Mouse (Mus musculus) hindbrain, embryonic 11.5 days (tissue): Measurements from ENCODE around the gene Mdm2. TPM values are rescaled to one million over a fixed set of nuclear protein-coding genes. Genes with fewer than 3 reads are reported as not detected.

Experiments
- ATAC-seq: fragments of 200-750 bp; cut with Nextera tagmentation; 2 replicates; pipeline ENCODE4 v1.8.0; 2017; ENCODE audit warnings: mild to moderate bottlenecking, moderate TSS enrichment, moderate library complexity; ENCODE audit not compliant: low FRiP score
- DNase-seq: peaks from one replicate; pipeline ENCODE4 v3.0.0-alpha.2; 2015; ENCODE audit warnings: low spot score
- H3K27ac ChIP-seq: fragments of 300-500 bp; sonication (generic); 2 replicates; pipeline ENCODE4 v1.5.1; 2014; ENCODE audit warnings: mild to moderate bottlenecking, low read depth, low read length
- H3K27me3 ChIP-seq: fragments of 300-500 bp; sonication (generic); 2 replicates; pipeline ENCODE4 v1.6.1; 2014; ENCODE audit warnings: mild to moderate bottlenecking, low read length, moderate library complexity, mixed read lengths; ENCODE audit not compliant: control insufficient read depth, insufficient read depth
- H3K36me3 ChIP-seq: fragments of 300-500 bp; sonication (generic); 2 replicates; pipeline ENCODE4 v1.6.1; 2014; ENCODE audit warnings: mild to moderate bottlenecking, low read length, moderate library complexity, mixed read lengths; ENCODE audit not compliant: control insufficient read depth, insufficient read depth
- H3K4me1 ChIP-seq: fragments of 300-500 bp; sonication (generic); replicated peaks from 2 replicates; pipeline ENCODE4 v1.6.1; 2014; ENCODE audit warnings: low read length, mixed read lengths; ENCODE audit not compliant: control insufficient read depth, insufficient read depth
- H3K4me2 ChIP-seq: fragments of 300-500 bp; sonication (generic); replicated peaks from 2 replicates; pipeline ENCODE4 v1.6.1; 2014; ENCODE audit warnings: mild to moderate bottlenecking, low read depth, low read length
- H3K4me3 ChIP-seq: fragments of 300-500 bp; sonication (generic); 2 replicates; pipeline ENCODE4 v1.5.1; 2014; ENCODE audit warnings: low read depth, low read length
- H3K9ac ChIP-seq: fragments of 300-500 bp; sonication (generic); 2 replicates; pipeline ENCODE4 v1.6.1; 2014; ENCODE audit warnings: low read depth, low read length
- H3K9me3 ChIP-seq: fragments of 300-500 bp; sonication (generic); 2 replicates; pipeline ENCODE4 v1.6.1; 2016; ENCODE audit warnings: low read length; ENCODE audit not compliant: control insufficient read depth
- WGBS: fragments of 180-500 bp; shearing (Covaris S2); extraction: QIAGEN DNeasy Blood & Tissue Kit; methylation state at CpG from one replicate; pipeline ENCODE4 v1.1.7; 2014; 5-methylcytosine and 5-hydroxymethylcytosine counted together
- polyA plus RNA-seq: library from polyadenylated mRNA; unstranded; fragments of >200 nt; fragmentation: Nextera tagmentation; extraction: Ambion mirVana; gene quantifications from 2 replicates; pipeline ENCODE4 v1.2.1, GENCODE M21; 2014

Mdm2 gene
- polyA plus RNA-seq, 1 experiment from 2014 or later, result 87.8 TPM

DNA sequence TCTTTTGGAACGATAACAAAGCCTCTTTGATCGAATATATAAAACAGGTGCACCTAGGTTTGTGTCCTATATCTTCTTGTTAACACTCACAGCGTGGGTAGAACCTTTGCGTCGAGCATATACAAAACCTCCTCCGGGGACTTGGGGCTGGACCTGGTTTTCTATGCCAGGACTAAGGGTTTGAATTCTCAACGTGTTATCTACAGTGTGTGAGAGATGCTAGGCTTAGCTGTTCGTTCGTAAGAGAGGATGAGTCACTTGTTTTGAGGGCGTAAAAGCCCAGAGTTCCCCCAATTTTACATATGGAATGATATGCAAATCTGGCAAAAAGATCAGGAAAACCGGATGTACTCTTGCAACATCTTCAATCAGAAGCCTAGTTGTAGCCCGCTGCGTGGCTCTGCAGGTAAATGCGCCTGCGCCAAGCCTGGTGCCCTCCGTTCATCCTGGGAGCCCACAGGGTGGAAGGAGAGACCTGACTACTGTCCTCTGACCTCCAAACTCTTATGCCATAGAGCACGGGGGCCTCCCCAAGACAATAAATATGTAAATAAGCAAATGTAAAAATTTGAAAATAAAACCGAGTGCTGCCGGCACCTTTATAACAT lies 34.4 kb downstream of the Mdm2 start:
- DNase-seq, result peak; percentile 49
- WGBS, result 42% methylated on average over 19 of the region's 19 CpGs
- peak; percentile 61; the same call in 1 of the 2 replicates for ATAC-seq

DNA sequence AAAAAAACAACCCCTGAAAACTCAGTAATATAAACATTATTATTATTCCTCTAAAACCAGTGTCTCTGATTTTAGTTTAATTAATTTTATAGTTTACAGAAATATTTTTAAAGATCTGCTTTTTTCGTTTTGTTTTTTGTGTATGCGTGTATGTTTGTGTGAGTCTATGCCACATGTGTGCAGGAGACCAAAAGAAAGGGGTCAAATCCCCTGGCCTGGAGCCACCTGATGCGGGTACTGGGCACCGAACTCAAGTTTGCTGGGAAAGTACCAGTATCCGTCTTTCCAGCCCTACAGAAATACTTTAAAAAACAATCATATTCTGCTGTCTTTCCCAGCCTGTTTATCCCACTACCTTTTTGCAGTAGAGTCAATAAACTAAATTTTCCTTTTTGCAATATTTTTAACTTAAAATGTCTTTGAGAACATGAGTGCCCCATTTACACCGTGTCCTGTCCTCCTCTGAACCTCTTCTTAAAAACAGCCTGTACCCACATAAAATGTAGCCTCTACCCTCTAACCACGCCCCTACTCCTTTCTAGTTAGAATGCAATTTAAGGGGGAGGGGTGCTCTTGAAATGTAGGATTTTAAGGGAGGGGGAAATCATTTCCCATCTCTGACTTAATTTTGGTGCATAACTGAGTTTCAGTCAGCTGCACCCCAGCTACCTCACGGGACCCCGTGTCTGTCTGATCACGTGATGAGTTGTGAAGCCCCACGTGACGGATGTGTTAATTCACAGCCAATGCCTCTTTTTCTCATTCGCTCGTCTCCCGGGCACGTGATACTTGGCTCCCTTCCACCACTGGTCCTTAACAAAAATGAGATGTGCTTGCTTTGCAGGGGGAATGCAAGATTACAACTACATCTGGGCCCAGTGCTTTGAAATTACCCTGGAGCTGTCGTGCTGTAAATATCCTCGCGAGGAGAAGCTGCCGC lies 35.2 kb downstream of the Mdm2 start:
- 43% methylated on average over 20 of the region's 20 CpGs for WGBS
- H3K36me3 ChIP-seq, result no peaks in the 10 kb centered on the region
- peak; percentile 87 for ATAC-seq
- H3K9ac ChIP-seq, result peak overlapping the region; percentile 47; the same call in 1 of the 2 replicates
- no peak overlapping the region for H3K27ac ChIP-seq
- peak overlapping the region; percentile 27 for H3K4me3 ChIP-seq
- no peaks in the 10 kb centered on the region for H3K9me3 ChIP-seq
- H3K4me1 ChIP-seq, result no peaks in the 10 kb centered on the region
- peak overlapping the region; percentile 49 for H3K4me2 ChIP-seq
- DNase-seq, result peak; percentile 82
- H3K27me3 ChIP-seq, result no peaks in the 10 kb centered on the region

More for the DNA sequence above, 34.4 kb downstream of the Mdm2 start:
- H3K27me3 ChIP-seq, result no peaks in the 10 kb centered on the region
- no peaks in the 10 kb centered on the region for H3K36me3 ChIP-seq
- no peaks in the 10 kb centered on the region for H3K9me3 ChIP-seq
- no peak overlapping the region for H3K27ac ChIP-seq
- peak overlapping the region; percentile 49 for H3K4me2 ChIP-seq
- peak overlapping the region; percentile 47; the same call in 1 of the 2 replicates for H3K9ac ChIP-seq
- H3K4me3 ChIP-seq, result peak overlapping the region; percentile 27
- H3K4me1 ChIP-seq, result no peaks in the 10 kb centered on the region

DNA sequence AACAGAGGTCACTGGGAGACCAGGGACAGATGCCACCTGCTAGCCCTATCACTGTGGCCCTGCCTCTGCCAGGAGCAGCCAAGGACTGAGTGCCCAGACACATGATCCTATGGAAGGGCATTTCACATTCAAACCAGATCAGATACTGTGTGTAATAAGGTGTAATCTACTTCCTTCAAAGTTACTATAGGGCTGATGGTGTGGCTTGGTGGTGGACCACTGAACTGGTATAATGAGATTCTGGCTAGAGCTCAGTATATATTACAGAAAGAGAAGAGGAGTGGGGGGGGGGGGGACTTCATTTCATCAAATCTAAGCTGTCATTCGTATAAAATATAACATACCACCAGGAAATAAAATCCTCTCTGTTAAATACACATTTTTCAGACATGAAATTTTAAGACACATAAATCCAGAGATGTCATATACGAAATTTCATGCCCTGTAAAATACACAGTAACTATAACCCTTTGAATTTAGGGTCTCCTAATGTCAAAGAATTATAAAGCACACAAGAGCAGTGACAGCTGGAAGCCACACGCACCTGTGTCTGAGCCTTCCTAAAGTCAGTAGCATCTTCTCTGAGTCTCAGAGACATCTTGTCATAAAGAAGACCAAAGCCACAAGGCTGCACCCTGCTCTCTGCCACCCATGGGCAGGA lies 36.1 kb downstream of the Mdm2 start:
- ATAC-seq (no peak), DNase-seq (no peak)
- Histone ChIP-seq H3K9me3 (no peaks in the 10 kb centered on the region), H3K9ac (no peak overlapping the region), H3K4me2 (no peak overlapping the region), H3K36me3 (no peaks in the 10 kb centered on the region), H3K27ac (no peak overlapping the region), H3K4me1 (no peaks in the 10 kb centered on the region), H3K4me3 (no peak overlapping the region), H3K27me3 (no peaks in the 10 kb centered on the region)
- WGBS, result 81% methylated on average over 3 of the region's 3 CpGs

DNA sequence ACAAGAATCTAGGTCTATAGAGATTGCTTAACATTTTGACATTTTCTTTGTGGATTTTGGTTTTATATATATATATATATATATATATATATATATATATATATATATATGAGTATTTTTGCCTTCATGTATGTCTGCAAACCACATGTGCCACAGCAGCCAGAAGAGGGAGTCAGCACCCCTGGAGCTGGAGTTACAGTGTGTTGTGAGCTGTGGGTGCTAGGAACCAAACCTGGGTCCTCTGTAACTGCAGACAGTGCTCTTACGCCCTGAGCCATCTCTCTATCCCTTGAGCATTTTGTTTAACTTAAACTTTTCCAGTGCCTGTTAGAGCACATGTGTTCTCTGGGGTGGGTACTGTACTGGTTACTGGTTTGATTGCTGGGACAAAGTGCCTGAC lies 36.6 kb downstream of the Mdm2 start:
- H3K4me1 ChIP-seq, result no peaks in the 10 kb centered on the region
- 100% methylated on average over 1 of the region's 1 CpGs for WGBS

DNA sequence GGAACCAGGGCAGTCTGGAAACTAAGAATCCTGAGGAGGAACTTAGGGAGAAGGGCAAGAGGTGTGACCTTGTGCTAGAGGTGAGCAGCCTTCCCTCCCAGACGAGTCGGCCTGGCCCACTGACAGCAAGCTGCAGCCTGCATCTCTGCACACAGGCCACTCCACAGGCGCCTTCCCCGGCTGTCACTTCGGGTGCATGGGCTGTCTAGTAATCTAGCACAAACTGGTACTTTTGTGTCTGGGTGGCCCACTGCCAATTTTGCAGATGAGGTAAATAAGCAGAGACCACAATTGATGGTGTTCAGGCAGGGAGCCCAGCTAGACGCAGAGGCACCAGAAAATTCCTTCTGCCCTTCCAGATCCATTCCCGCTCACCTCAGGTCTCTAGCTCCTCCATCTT lies 37.9 kb downstream of the Mdm2 start:
- no peaks in the 10 kb centered on the region for H3K36me3 ChIP-seq
- no peaks in the 10 kb centered on the region for H3K9me3 ChIP-seq
- no peaks in the 10 kb centered on the region for H3K27me3 ChIP-seq
- H3K4me1 ChIP-seq, result no peaks in the 10 kb centered on the region
- H3K4me3 ChIP-seq, result no peak overlapping the region
- ATAC-seq, result no peak
- DNase-seq, result no peak
- H3K9ac ChIP-seq, result no peak overlapping the region
- H3K4me2 ChIP-seq, result no peak overlapping the region
- WGBS, result 80% methylated on average over 7 of the region's 7 CpGs
- no peak overlapping the region for H3K27ac ChIP-seq

More for the DNA sequence above, 36.6 kb downstream of the Mdm2 start:
- ATAC-seq (no peak), DNase-seq (no peak)
- no peak overlapping the region for H3K9ac ChIP-seq
- H3K27ac ChIP-seq, result no peak overlapping the region
- no peak overlapping the region for H3K4me2 ChIP-seq
- H3K36me3 ChIP-seq, result no peaks in the 10 kb centered on the region
- no peaks in the 10 kb centered on the region for H3K27me3 ChIP-seq
- H3K4me3 ChIP-seq, result no peak overlapping the region
- no peaks in the 10 kb centered on the region for H3K9me3 ChIP-seq

DNA sequence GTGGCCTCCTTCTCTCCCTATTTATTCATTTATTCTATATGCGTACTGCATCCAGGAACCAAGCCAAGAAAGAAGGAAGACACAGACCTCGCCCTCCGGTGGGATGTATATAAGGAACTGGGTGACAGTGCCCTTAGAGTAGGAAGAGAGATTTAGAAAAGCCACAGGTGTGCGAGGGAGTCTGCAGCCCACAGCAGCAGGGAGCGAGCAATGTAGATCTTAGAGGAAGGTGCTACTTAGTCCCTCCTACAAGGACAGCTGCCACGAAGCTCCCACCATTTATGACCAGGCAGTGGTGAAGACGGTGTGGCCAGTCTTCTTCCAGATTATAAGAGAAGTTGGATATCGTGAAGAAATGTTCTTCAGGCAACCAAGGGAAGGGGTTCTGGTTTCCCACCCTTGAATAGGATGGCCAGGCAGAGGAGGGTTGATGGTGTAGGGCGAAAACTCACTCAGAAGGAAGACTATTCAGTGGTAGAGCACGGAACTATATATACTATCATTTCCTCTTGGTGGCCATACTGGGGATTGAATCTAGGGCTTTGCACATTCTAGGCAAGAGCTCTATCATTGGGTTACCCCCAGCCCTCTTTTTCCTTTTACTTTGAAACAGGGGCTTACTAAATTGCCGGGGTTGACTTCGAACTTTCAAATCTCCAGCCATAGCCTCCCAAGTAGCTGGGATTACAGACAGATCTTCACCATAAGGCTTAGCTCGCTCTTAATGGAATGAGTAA lies 38.5 kb downstream of the Mdm2 start:
- DNase-seq, result no peak
- Histone ChIP-seq H3K4me1 (no peaks in the 10 kb centered on the region), H3K27ac (no peak overlapping the region), H3K36me3 (no peaks in the 10 kb centered on the region), H3K27me3 (no peaks in the 10 kb centered on the region), H3K4me2 (no peak overlapping the region), H3K9me3 (no peaks in the 10 kb centered on the region), H3K9ac (no peak overlapping the region), H3K4me3 (no peak overlapping the region)
- WGBS, result 88% methylated on average over 13 of the region's 13 CpGs
- no peak for ATAC-seq

DNA sequence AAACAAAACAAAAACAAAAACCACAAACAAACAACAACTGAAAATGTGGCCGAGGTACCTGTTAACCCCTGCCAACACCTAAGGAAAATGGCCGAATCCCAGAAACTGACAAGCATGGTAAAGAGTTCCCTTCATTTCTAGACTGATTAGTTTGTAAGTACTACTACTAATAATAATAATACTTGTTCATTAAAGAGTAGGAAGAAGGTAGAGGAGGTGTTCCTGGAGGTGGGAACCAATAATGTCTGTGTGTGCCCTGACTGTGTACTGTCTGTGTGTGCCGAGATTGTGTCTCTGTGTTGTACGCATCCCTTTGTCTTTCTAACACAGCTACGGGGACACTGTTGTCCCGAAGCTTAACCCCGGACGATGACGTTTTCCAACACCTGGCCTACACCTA lies 39.3 kb downstream of the Mdm2 start:
- WGBS, result 83% methylated on average over 9 of the region's 9 CpGs
- DNase-seq, result no peak
- no peaks in the 10 kb centered on the region for H3K9me3 ChIP-seq
- H3K36me3 ChIP-seq, result no peaks in the 10 kb centered on the region
- no peaks in the 10 kb centered on the region for H3K27me3 ChIP-seq
- H3K27ac ChIP-seq, result no peak overlapping the region
- no peaks in the 10 kb centered on the region for H3K4me1 ChIP-seq
- H3K9ac ChIP-seq, result no peak overlapping the region
- no peak for ATAC-seq
- H3K4me3 ChIP-seq, result no peak overlapping the region
- no peak overlapping the region for H3K4me2 ChIP-seq

DNA sequence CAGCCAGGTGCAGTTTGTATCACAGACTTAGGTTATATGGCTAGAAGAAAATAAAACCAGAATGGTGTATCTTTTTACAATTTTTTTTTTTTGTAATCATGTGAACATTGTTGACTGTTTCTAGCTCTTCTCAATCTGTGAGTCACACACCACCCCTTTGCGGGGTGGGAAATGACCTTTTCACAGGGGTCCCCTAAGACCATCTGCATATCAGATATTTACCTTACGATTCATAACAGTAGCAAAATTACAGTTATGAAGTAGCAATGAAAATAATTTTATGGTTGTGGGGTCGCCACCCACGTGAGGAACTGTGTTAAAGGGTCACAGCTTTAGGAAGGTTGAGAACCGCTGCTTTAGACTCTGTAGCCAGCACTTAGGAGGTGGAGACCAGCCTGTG lies 39.8 kb downstream of the Mdm2 start:
- H3K9me3 ChIP-seq, result no peaks in the 10 kb centered on the region
- no peak overlapping the region for H3K27ac ChIP-seq
- no peak for DNase-seq
- H3K4me3 ChIP-seq, result no peak overlapping the region
- H3K27me3 ChIP-seq, result no peaks in the 10 kb centered on the region
- 86% methylated on average over 5 of the region's 5 CpGs for WGBS
- H3K4me1 ChIP-seq, result no peaks in the 10 kb centered on the region
- H3K36me3 ChIP-seq, result no peaks in the 10 kb centered on the region
- no peak overlapping the region for H3K4me2 ChIP-seq
- no peak for ATAC-seq
- H3K9ac ChIP-seq, result no peak overlapping the region
